Mouse (Mus musculus): ENCODE results near the gene Cer1. TPM values are rescaled to one million over a fixed set of nuclear protein-coding genes. Genes with fewer than 3 reads are reported as not detected.

The Cer1 gene
- not detected for total RNA-seq (2023)

DNA sequence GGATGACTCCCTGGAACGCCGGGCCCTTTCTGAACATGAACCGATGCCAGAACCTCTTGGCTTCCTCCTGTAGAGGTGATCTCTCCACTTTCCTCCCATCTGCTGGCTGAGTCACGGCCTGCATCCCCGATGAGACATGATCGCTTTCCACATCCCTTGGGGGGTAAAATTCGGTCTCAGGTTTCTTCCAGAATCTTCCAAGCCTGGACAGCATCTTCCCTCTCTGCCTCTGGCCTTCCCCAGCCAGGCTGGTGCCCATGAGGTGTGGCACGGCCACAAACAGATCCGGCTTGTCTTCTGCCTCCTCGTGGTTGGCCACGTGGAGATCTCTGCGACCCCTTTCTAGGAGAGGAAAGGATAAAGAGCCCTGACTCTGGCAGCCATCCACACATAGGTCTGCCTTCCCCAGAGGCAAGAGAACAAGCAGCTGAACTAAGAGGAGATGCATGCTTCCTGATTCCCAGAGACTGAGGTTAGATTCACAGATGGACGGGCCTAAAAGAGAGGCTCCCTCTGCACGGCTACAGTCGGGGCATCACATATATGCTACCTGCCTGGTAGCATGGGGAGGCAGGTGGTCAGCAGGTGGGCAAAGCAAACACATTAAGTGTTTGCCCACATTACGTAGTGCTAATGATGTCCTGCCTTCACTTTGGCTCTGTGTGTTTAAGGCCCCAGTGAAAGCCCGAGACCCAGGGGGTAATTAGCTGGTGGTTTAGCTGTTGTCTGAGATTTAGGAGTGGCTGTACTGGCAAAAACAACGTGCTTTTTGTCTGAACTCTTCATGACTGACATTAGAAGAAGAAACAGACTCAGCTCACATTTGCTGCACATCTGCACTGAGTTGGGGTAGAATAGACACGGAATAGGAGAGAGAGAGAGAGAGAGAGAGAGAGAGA, at the start of gene Cer1:
Gene Cer1 (minus strand): TSS at position 513 of the 899 bp plus-strand sequence.

GRCm38 (mm10) chr4:82859131-82860125, 25.5 kb downstream of the Cer1 start, which contains the start of gene Zdhhc21:
Gene Zdhhc21 (minus strand): TSS chr4:82859958.

Other genes starting within 250 kb of the Cer1 start
- gene Nfib, start 179.4 kb downstream of the Cer1 start, total RNA-seq (2023) = under 1 TPM in 1 of 2 experiments, not detected in 1; 0.15 TPM
- 10 to 100 TPM; 15.8 to 26.0 TPM for gene Zdhhc21, start 25.2 kb downstream of the Cer1 start, total RNA-seq (2023)
- gene Frem1, start 167.2 kb upstream of the Cer1 start, total RNA-seq (2023) = not detected